Mouse (Mus musculus) midbrain, postnatal 0 days (tissue): ENCODE data around the gene Nudt9. TPM values are rescaled to one million over a fixed set of nuclear protein-coding genes. Genes with fewer than 3 reads are reported as not detected.

Experiments
- ATAC-seq: fragments of 200-750 bp; cut with Nextera tagmentation; 2 replicates; pipeline ENCODE4 v1.8.0; 2017; ENCODE audit warnings: moderate number of reproducible peaks, mild to moderate bottlenecking, moderate TSS enrichment, moderate library complexity; ENCODE audit not compliant: low FRiP score
- DNase-seq: peaks from one replicate; pipeline ENCODE4 v3.0.0-alpha.2; 2015; ENCODE audit warnings: low spot score
- H3K27ac ChIP-seq: fragments of 300-500 bp; sonication (generic); 2 replicates; pipeline ENCODE4 v1.5.1; 2014; ENCODE audit warnings: low read depth, mild to moderate bottlenecking, low read length, mixed read lengths
- H3K27me3 ChIP-seq: fragments of 300-500 bp; sonication (generic); 2 replicates; pipeline ENCODE4 v1.6.1; 2014; ENCODE audit warnings: low read length, control low read depth, mixed read lengths; ENCODE audit not compliant: insufficient read depth
- H3K36me3 ChIP-seq: fragments of 300-500 bp; sonication (generic); 2 replicates; pipeline ENCODE4 v1.6.1; 2014; ENCODE audit warnings: low read length, control low read depth, mixed read lengths; ENCODE audit not compliant: insufficient read depth
- H3K4me1 ChIP-seq: fragments of 300-500 bp; sonication (generic); 2 replicates; pipeline ENCODE4 v1.6.1; 2014; ENCODE audit warnings: mild to moderate bottlenecking, control low read depth, antibody characterized with exemption, low read length, mixed read lengths; ENCODE audit not compliant: insufficient read depth
- H3K4me2 ChIP-seq: fragments of 300-500 bp; sonication (generic); 2 replicates; pipeline ENCODE4 v1.6.1; 2014; ENCODE audit warnings: low read depth, mild to moderate bottlenecking, low read length, mixed read lengths; ENCODE audit not compliant: poor library complexity, severe bottlenecking
- H3K4me3 ChIP-seq: fragments of 300-500 bp; sonication (generic); 2 replicates; pipeline ENCODE4 v1.5.1; 2014; ENCODE audit warnings: low read depth, mild to moderate bottlenecking, low read length, moderate library complexity
- H3K9ac ChIP-seq: fragments of 300-500 bp; sonication (generic); replicated peaks from 2 replicates; pipeline ENCODE4 v1.6.1; 2014; ENCODE audit warnings: mild to moderate bottlenecking, low read length, moderate library complexity, mixed read lengths; ENCODE audit not compliant: poor library complexity, severe bottlenecking
- H3K9me3 ChIP-seq: fragments of 300-500 bp; sonication (generic); 2 replicates; pipeline ENCODE4 v1.6.1; 2016; ENCODE audit warnings: low read length, control low read depth
- CTCF ChIP-seq: IDR thresholded peaks from 2 replicates; pipeline ENCODE4 v1.5.1; 2016; ENCODE audit warnings: antibody characterized with exemption, mild to moderate bottlenecking
- WGBS: fragments of 180-500 bp; shearing (Covaris S2); extraction: QIAGEN DNeasy Blood & Tissue Kit; methylation state at CpG from one replicate; pipeline ENCODE4 v1.1.7; 2014; 5-methylcytosine and 5-hydroxymethylcytosine counted together
- polyA plus RNA-seq: library from polyadenylated mRNA; unstranded; fragments of >200 nt; fragmentation: Nextera tagmentation; extraction: Ambion mirVana; gene quantifications from 2 replicates; pipeline ENCODE4 v1.2.1, GENCODE M21; 2015
- total RNA-seq: library from RNA; depleted of rRNA; stranded (reverse); fragments of >200 nt; gene quantifications from 2 replicates; pipeline ENCODE4 v1.2.3, GENCODE M21; 2014

Nudt9 gene
- total and polyA plus RNA-seq, 2 experiments from 2014 or later, result 48.9 to 70.4 TPM

DNA sequence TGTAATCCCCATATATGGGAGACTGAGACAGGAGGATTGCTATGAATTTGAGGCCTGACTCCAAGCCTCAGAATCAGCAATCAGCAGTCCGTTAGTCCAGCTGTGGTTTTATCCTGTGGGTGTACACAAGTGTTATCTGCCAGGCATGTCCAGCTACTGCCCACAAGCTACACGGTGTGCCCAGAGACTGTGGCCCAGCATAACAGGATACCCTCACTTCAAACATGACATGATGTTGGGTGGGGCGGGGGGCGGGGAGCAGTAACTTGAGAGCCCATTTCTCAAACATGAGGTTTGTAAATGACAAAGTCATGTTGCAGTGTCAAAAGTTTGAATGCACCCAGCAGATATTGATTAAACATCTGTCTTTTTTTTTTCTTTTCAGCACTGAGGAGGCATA, 9.7 kb downstream of the Nudt9 start:
- 94% methylated on average over 4 of the region's 4 CpGs for WGBS
- no peak for DNase-seq
- Histone ChIP-seq H3K4me2 (no peak overlapping the region), H3K4me1 (no peaks in the 10 kb centered on the region), H3K27ac (no peak overlapping the region), H3K9me3 (no peaks in the 10 kb centered on the region), H3K9ac (no peak overlapping the region), H3K27me3 (no peaks in the 10 kb centered on the region), H3K36me3 (peaks cover 21% of the 10 kb centered on the region), H3K4me3 (no peak overlapping the region)
- no peak for TF ChIP-seq CTCF
- no peak for ATAC-seq

DNA sequence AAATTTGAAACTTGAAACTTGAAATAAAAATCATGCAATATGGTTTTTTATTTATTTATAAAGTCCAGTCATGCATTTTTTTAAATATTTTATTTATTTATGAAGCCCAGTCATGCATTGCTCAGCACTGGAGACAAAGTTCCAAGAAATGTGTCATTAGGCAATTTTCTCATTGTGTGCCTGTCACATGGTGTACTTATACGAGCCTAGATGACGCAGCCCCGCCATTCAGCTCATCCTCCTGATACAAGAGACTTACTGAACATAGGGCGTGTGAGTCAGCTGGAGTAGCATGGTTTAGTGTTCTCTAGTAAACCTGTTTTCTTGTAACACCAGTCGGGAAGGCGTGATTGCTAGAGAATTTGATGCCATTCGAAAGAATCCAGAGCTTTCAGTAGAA, 10.2 kb downstream of the Nudt9 start:
- Histone ChIP-seq H3K4me1 (no peaks in the 10 kb centered on the region), H3K27me3 (no peaks in the 10 kb centered on the region), H3K9ac (no peak overlapping the region), H3K9me3 (no peaks in the 10 kb centered on the region), H3K27ac (no peak overlapping the region), H3K36me3 (peaks cover 16% of the 10 kb centered on the region), H3K4me3 (no peak overlapping the region), H3K4me2 (no peak overlapping the region)
- DNase-seq (no peak), ATAC-seq (no peak)
- TF ChIP-seq CTCF, result no peak
- WGBS, result 88% methylated on average over 7 of the region's 7 CpGs

DNA sequence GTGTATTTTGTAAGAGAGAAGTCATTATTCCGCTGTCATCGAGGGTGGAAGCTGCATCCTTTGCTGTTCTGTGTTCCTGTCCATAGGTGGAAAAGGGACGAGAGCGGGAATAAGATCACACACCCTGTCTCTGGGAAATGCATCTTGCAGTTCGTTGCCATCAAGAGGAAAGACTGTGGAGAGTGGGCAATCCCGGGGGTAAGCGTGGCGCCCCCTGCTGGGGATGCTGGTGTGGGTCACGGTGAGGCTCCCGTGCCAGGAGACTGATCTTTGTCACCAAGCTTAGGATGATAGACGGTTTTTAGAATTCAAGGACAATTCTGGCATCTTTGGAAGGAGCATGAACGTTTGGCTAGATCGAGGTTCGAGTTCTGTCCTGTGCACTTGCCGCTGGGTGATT, 11.9 kb downstream of the Nudt9 start:
- no peaks in the 10 kb centered on the region for H3K27me3 ChIP-seq
- no peaks in the 10 kb centered on the region for H3K9me3 ChIP-seq
- peak; percentile 62 for TF ChIP-seq CTCF
- WGBS, result 66% methylated on average over 15 of the region's 15 CpGs
- no peak overlapping the region for H3K4me2 ChIP-seq
- ATAC-seq, result no peak
- no peak overlapping the region for H3K4me3 ChIP-seq
- H3K4me1 ChIP-seq, result no peaks in the 10 kb centered on the region
- no peak overlapping the region for H3K27ac ChIP-seq
- DNase-seq, result no peak
- H3K36me3 ChIP-seq, result peaks cover 14% of the 10 kb centered on the region
- no peak overlapping the region for H3K9ac ChIP-seq

DNA sequence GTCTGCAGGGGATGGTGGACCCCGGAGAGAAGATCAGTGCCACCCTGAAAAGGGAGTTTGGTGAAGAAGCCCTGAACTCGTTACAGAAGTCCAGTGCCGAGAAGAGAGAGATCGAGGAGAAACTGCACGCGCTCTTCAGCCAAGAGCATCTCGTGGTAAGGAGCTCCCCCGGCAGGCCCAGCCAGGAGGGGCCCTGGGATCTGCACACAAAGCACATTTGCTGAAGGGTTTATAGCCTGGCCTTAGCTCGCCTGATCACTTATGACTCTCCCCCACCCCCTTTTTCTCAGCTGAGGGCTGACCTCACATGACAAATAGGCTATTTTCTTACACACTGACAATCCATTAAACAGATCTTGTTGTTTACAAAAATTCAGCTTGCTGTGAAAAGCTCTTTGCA, 13.5 kb downstream of the Nudt9 start:
- no peaks in the 10 kb centered on the region for H3K9me3 ChIP-seq
- no peak for ATAC-seq
- WGBS, result 84% methylated on average over 9 of the region's 9 CpGs

DNA sequence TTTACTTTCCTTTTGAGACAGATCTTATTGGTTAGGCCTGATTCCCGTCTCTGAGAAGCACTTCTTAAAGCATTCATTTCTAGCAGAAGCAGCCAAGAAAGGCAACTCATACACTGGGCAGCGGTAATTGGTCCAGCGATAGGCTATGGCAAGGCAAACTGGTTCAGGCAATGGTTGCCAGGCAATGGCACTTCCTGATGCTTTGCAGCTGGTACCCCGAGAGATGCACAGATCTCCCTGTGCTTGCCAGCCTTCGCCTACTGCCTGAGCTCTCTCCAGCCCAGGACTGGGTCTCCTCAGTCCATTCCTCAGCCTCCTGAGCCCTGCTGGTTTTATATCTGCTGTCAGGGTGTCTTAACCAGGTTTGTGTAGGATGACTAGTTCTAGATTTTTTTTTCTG, 14.3 kb downstream of the Nudt9 start:
- no peak overlapping the region for H3K4me3 ChIP-seq
- ATAC-seq (no peak), DNase-seq (peak; percentile 47)
- H3K27ac ChIP-seq, result no peak overlapping the region
- no peak for TF ChIP-seq CTCF
- no peaks in the 10 kb centered on the region for H3K4me1 ChIP-seq
- H3K4me2 ChIP-seq, result no peak overlapping the region
- H3K9ac ChIP-seq, result no peak overlapping the region
- no peaks in the 10 kb centered on the region for H3K9me3 ChIP-seq
- H3K36me3 ChIP-seq, result peaks cover 17% of the 10 kb centered on the region
- WGBS, result 84% methylated on average over 5 of the region's 5 CpGs
- no peaks in the 10 kb centered on the region for H3K27me3 ChIP-seq

More for the DNA sequence above, 13.5 kb downstream of the Nudt9 start:
- Histone ChIP-seq H3K9ac (no peak overlapping the region), H3K27ac (no peak overlapping the region), H3K36me3 (peaks cover 14% of the 10 kb centered on the region), H3K4me1 (no peaks in the 10 kb centered on the region), H3K4me3 (no peak overlapping the region), H3K4me2 (no peak overlapping the region), H3K27me3 (no peaks in the 10 kb centered on the region)
- no peak for DNase-seq
- no peak for TF ChIP-seq CTCF

DNA sequence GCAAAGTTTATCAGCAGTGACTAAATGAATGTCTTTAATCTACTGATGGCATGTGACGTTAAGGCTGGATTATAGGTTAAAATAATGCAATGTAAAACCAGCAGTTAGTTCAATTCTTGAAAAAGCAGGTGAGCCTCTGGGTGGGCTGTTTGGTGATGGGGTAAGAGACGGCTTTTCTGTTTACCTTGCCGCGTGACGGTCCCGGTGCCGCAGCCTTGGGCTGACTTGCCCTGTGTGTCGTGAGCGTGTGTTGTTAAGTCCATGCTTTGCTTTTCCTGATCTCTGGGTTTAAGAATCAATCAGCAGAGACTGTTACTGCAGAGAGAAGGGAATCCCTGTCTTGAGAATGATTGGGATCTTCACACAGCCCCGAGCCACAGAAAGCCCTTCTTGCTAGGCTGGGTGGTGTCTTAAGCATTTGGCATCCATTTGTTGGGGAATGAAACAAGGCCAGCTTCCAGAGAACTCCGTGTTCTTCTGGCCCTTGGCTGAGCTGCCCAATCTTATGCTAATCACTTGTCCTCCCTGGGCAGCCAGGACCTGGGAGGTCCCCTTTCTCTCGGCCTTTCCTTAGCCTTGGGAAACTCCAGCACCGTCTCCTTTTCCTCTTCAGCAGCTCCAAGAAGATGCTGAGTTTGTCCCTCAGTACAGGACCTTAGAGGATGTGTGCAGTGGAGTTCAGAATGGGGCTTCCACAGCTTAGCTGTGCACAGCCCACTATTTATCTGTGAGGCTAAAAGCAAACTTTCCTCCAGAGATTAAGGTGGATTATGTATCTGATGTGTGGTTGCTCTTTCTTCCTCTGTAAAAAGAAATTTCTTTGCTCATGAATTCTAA, 16.0 kb downstream of the Nudt9 start:
- no peak overlapping the region for H3K4me3 ChIP-seq
- DNase-seq (peak; percentile 60), ATAC-seq (peak; percentile 49; the same call in 1 of the 2 replicates)
- H3K4me1 ChIP-seq, result no peaks in the 10 kb centered on the region
- H3K4me2 ChIP-seq, result no peak overlapping the region
- H3K27ac ChIP-seq, result no peak overlapping the region
- H3K9me3 ChIP-seq, result no peaks in the 10 kb centered on the region
- TF ChIP-seq CTCF, result no peak
- H3K27me3 ChIP-seq, result no peaks in the 10 kb centered on the region
- WGBS, result 73% methylated on average over 13 of the region's 13 CpGs
- H3K9ac ChIP-seq, result no peak overlapping the region
- peaks cover 17% of the 10 kb centered on the region for H3K36me3 ChIP-seq
